33 mouse cellular contexts compared by ENCODE assay signal in genomic region chr13:112733311-112733710, GRCm38 (mm10).
"Had no signal": no experiment of that assay in that cellular context is flagged by ENCODE, and none has a peak within 500 bp of the region (broad histone marks: within the 10 kb centered on the region; RNA-seq: fewer than 3 reads in every experiment).

No protein-coding gene starts in this region.

- H3K9me3 ChIP-seq: heart, embryonic 13.5 days; heart, embryonic 15.5 days; hindbrain, embryonic 12.5 days; hindbrain, embryonic 13.5 days; hindbrain, embryonic 15.5 days; kidney, embryonic 15.5 days had no signal

- ATAC-seq: hindbrain, embryonic 16.5 days; hindbrain, postnatal 0 days; inflammation-experienced regulatory T-cells, adult 6 months; intestine, embryonic 16.5 days had no signal

- H3K4me1 ChIP-seq: heart, embryonic 10.5 days; heart, embryonic 12.5 days; heart, embryonic 13.5 days; heart, embryonic 15.5 days; hindbrain, embryonic 10.5 days; hindbrain, embryonic 12.5 days; hindbrain, embryonic 13.5 days; hindbrain, embryonic 15.5 days had no signal

- H3K4me2 ChIP-seq: heart, embryonic 11.5 days; heart, embryonic 12.5 days; heart, embryonic 13.5 days; heart, embryonic 15.5 days; hindbrain, embryonic 12.5 days; hindbrain, embryonic 13.5 days; hindbrain, embryonic 14.5 days; hindbrain, embryonic 15.5 days; kidney, embryonic 15.5 days had no signal

- H3K4me3 ChIP-seq: heart, embryonic 10.5 days; heart, embryonic 12.5 days; heart, embryonic 13.5 days; heart, embryonic 15.5 days; hindbrain, embryonic 10.5 days; hindbrain, embryonic 12.5 days; hindbrain, embryonic 13.5 days; hindbrain, embryonic 15.5 days; kidney, embryonic 15.5 days; layer of hippocampus, adult 2 months had no signal

- H3K27ac ChIP-seq: heart, embryonic 10.5 days; heart, embryonic 13.5 days; heart, embryonic 15.5 days; hindbrain, embryonic 10.5 days; hindbrain, embryonic 12.5 days; hindbrain, embryonic 13.5 days; hindbrain, embryonic 14.5 days; hindbrain, embryonic 15.5 days; hindbrain, postnatal 0 days; kidney, embryonic 15.5 days; kidney, postnatal 0 days; layer of hippocampus, adult 2 months had no signal

- DNase-seq: heart, postnatal 10 days; heart, postnatal 14 days; heart, postnatal 36 days; heart, postnatal 4 days; kidney, adult 11 months; kidney, adult 18-20 months; kidney, adult 2 months; kidney, adult 8-10 months; kidney, adult 9 months; kidney, postnatal 10 days; kidney, postnatal 14 days; kidney, postnatal 25 days; kidney, postnatal 36 days; kidney, postnatal 4 days; layer of hippocampus, adult 9-11 months; layer of hippocampus, postnatal 36 days had no signal

- H3K36me3 ChIP-seq: heart, embryonic 15.5 days; kidney, embryonic 15.5 days had no signal

- H3K9ac ChIP-seq: heart, embryonic 12.5 days; heart, embryonic 13.5 days; heart, embryonic 15.5 days; hindbrain, embryonic 12.5 days; hindbrain, embryonic 13.5 days; hindbrain, embryonic 14.5 days; hindbrain, embryonic 15.5 days; kidney, embryonic 15.5 days had no signal

- H3K27me3 ChIP-seq: heart, embryonic 12.5 days; heart, embryonic 13.5 days; heart, embryonic 15.5 days; hindbrain, embryonic 12.5 days; hindbrain, embryonic 13.5 days; hindbrain, embryonic 15.5 days; kidney, embryonic 15.5 days had no signal
